Mouse (Mus musculus) lung, embryonic 15.5 days (tissue): ENCODE data around the gene Hist1h2bm. TPM values are rescaled to one million over a fixed set of nuclear protein-coding genes. Genes with fewer than 3 reads are reported as not detected.
"Not testable (repeated sequence)": the region's sequence is repeated elsewhere in the genome, so short reads cannot be mapped to it uniquely, and the experiment has no call there.

Source experiments
- ATAC-seq: fragments of 200-750 bp; cut with Nextera tagmentation; 2 replicates; pipeline ENCODE4 v1.8.0; 2017; ENCODE audit warnings: moderate number of reproducible peaks, borderline replicate concordance; ENCODE audit not compliant: low FRiP score, low TSS enrichment; ENCODE audit errors: extremely low read depth
- H3K27ac ChIP-seq: fragments of 300-500 bp; sonication (generic); 2 replicates; pipeline ENCODE4 v1.5.1; 2015; ENCODE audit warnings: moderate library complexity, mild to moderate bottlenecking, inconsistent platforms
- H3K27me3 ChIP-seq: fragments of 300-500 bp; sonication (generic); 2 replicates; pipeline ENCODE4 v1.6.1; 2015; ENCODE audit warnings: inconsistent platforms
- H3K36me3 ChIP-seq: fragments of 300-500 bp; sonication (generic); 2 replicates; pipeline ENCODE4 v1.6.1; 2015; ENCODE audit warnings: inconsistent platforms
- H3K4me1 ChIP-seq: fragments of 300-500 bp; sonication (generic); 2 replicates; pipeline ENCODE4 v1.6.1; 2015; ENCODE audit warnings: inconsistent platforms
- H3K4me2 ChIP-seq: fragments of 300-500 bp; sonication (generic); 2 replicates; pipeline ENCODE4 v1.6.1; 2015; ENCODE audit warnings: inconsistent platforms, mild to moderate bottlenecking, moderate library complexity
- H3K4me3 ChIP-seq: fragments of 300-500 bp; sonication (generic); 2 replicates; pipeline ENCODE4 v1.5.1; 2015; ENCODE audit warnings: mild to moderate bottlenecking, inconsistent platforms
- H3K9ac ChIP-seq: fragments of 300-500 bp; sonication (generic); 2 replicates; pipeline ENCODE4 v1.6.1; 2015; ENCODE audit warnings: inconsistent platforms
- H3K9me3 ChIP-seq: fragments of 300-500 bp; sonication (generic); 2 replicates; pipeline ENCODE4 v1.6.1; 2016; ENCODE audit warnings: inconsistent platforms
- WGBS: fragments of 180-500 bp; shearing (Covaris S2); methylation state at CpG from one replicate; pipeline ENCODE4 v1.1.7; 2015; 5-methylcytosine and 5-hydroxymethylcytosine counted together
- polyA plus RNA-seq: library from polyadenylated mRNA; unstranded; fragments of >200 nt; fragmentation: Nextera tagmentation; extraction: Ambion mirVana; gene quantifications from 2 replicates; pipeline ENCODE4 v1.2.1, GENCODE M21; 2015

The Hist1h2bm gene
- 4.5 and 5.5 TPM in 2 replicates for polyA plus RNA-seq

DNA sequence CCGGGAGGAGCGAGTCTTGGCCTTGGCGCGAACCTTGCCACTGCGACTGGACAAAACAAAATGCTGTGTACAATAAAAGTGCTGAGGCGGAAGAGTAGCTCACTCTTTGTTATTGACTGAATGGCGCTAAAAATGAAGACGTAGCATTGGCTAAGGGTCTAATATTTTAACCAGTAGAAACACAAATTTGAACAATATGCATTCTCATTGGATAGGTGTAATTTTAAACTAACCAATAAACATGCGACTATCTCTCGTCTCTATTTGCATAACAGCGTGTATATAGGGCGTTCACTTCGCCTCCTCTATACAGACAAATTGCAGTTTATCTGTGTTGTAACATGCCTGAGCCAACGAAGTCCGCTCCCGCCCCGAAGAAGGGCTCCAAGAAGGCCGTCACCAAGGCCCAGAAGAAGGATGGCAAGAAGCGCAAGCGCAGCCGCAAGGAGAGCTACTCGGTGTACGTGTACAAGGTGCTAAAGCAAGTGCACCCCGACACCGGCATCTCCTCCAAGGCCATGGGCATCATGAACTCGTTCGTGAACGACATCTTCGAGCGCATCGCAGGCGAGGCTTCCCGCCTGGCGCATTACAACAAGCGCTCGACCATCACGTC lies at the start of gene Hist1h2bm:
Hist1h2bm (plus strand) TSS at position 288 of the 616 bp plus-strand sequence.
- H3K4me2 ChIP-seq: peak within 1 kb of the TSS; percentile 61
- H3K4me3 ChIP-seq: peak within 1 kb of the TSS; percentile 42
- peaks cover 26% of the 10 kb centered on the region for H3K4me1 ChIP-seq
- H3K36me3 ChIP-seq, H3K27me3 ChIP-seq, H3K9me3 ChIP-seq: not testable (repeated sequence)
- WGBS: under 1% methylated on average over 37 of the region's 37 CpGs
- peak within 1 kb of the TSS; percentile 52 for H3K9ac ChIP-seq
- peak within 1 kb of the TSS; percentile 95 for H3K27ac ChIP-seq
- ATAC-seq: peak; percentile 97

- Histone ChIP-seq H3K4me3 (no peak within 1 kb of the TSS), H3K27ac (no peak within 1 kb of the TSS), H3K9ac (no peak within 1 kb of the TSS), H3K4me2 (no peak within 1 kb of the TSS), H3K27me3 (no peaks in the 10 kb centered on the region), H3K36me3 (no peaks in the 10 kb centered on the region), H3K4me1 (no peaks in the 10 kb centered on the region), H3K9me3 (no peaks in the 10 kb centered on the region)
- WGBS: 88% methylated on average over 2 of the region's 2 CpGs
- no peak for ATAC-seq
Observed at GRCm38 (mm10) chr13:21677305-21677704, 44.5 kb upstream of the Hist1h2bm start, which contains the start of gene Olfr1360. Gene Olfr1360 (minus strand): TSS chr13:21677405.

DNA sequence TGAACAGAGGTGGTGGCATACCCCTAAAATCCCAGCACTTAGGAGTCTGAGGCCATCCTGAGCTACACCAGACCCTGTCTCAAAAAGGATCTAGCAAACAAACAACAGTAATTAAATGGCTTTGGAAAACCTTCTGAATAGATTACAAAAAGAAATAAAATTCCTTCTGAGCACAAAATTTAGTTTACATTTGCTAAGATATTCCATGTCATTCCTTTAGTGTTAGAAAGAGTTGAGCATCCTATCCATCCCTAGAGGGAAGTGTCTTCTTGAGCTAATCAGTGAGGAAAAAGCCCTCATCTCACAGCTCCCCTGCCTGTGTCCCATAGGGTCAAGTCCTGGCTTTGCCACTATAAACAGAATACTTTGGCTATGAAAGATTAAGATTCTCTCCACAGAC lies 24.0 kb upstream of the Hist1h2bm start, which contains the start of gene Olfr1359:
Olfr1359 (plus strand) TSS at position 301 of the 400 bp plus-strand sequence.
- Histone ChIP-seq H3K9ac (no peak within 1 kb of the TSS), H3K27ac (no peak within 1 kb of the TSS)
- ATAC-seq: no peak

GRCm38 (mm10) chr13:21706669-21707068 lies 15.2 kb upstream of the Hist1h2bm start:
- H3K27ac ChIP-seq: no peak overlapping the region
- H3K9me3 ChIP-seq: no peaks in the 10 kb centered on the region
- WGBS: 66% methylated on average over 4 of the region's 4 CpGs
- no peak overlapping the region for H3K9ac ChIP-seq
- H3K27me3 ChIP-seq: no peaks in the 10 kb centered on the region
- ATAC-seq: no peak
- no peak overlapping the region for H3K4me2 ChIP-seq
- H3K4me3 ChIP-seq: no peak overlapping the region
- H3K4me1 ChIP-seq: 0 out of 2 replicates have a peak, but pooled peaks cover 2% of the 10 kb centered on the region
- H3K36me3 ChIP-seq: no peaks in the 10 kb centered on the region

More for the DNA sequence above, 24.0 kb upstream of the Hist1h2bm start, which contains the start of gene Olfr1359:
- H3K27me3 ChIP-seq: no peaks in the 10 kb centered on the region
- H3K36me3 ChIP-seq: no peaks in the 10 kb centered on the region
- H3K4me1 ChIP-seq: no peaks in the 10 kb centered on the region
- no peaks in the 10 kb centered on the region for H3K9me3 ChIP-seq
- no peak within 1 kb of the TSS for H3K4me2 ChIP-seq
- H3K4me3 ChIP-seq: no peak within 1 kb of the TSS

- Histone ChIP-seq H3K36me3 (no peaks in the 10 kb centered on the region), H3K9me3 (no peaks in the 10 kb centered on the region), H3K27ac (peak overlapping the region; percentile 93), H3K4me1 (peaks cover 6% of the 10 kb centered on the region), H3K9ac (peak overlapping the region; percentile 55), H3K4me3 (peak overlapping the region; percentile 75), H3K4me2 (peak overlapping the region; percentile 61), H3K27me3 (no peaks in the 10 kb centered on the region)
- under 1% methylated on average over 32 of the region's 32 CpGs for WGBS
- peak; percentile 73; the same call in 1 of the 2 replicates for ATAC-seq
Observed at GRCm38 (mm10) chr13:21710031-21710711, 11.7 kb upstream of the Hist1h2bm start.

GRCm38 (mm10) chr13:21710821-21711525 lies 10.9 kb upstream of the Hist1h2bm start:
- peaks cover 10% of the 10 kb centered on the region for H3K4me1 ChIP-seq
- under 1% methylated on average over 22 of the region's 22 CpGs for WGBS
- ATAC-seq: peak; percentile 78; the same call in 1 of the 2 replicates
- H3K4me3 ChIP-seq: peak overlapping the region; percentile 75
- H3K9me3 ChIP-seq: no peaks in the 10 kb centered on the region
- H3K36me3 ChIP-seq: no peaks in the 10 kb centered on the region
- peak overlapping the region; percentile 39; the same call in 1 of the 2 replicates for H3K9ac ChIP-seq
- H3K4me2 ChIP-seq: peak overlapping the region; percentile 61
- no peaks in the 10 kb centered on the region for H3K27me3 ChIP-seq
- peak overlapping the region; percentile 49; the same call in 1 of the 2 replicates for H3K27ac ChIP-seq

DNA sequence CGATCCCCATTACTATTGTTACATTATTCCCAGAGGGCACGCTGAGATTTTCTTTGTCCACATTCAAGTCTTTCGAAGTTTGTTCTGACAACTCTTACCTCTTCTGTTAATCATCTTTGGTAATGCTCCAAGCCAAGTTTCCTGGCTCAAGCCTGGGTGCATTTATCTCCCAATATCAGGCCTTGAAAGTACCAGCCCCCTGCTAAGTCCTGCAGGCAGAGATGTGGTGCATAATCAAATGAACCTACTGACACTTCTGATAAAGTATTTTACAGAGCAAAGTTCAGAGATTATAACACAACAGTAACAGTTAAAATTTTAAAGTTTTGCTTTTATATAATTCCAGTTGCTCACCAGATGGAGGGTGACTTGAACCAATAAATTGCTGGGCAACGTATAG lies 10.1 kb upstream of the Hist1h2bm start:
- Histone ChIP-seq H3K4me2 (peak overlapping the region; percentile 61), H3K27ac (no peak overlapping the region), H3K36me3 (no peaks in the 10 kb centered on the region), H3K9ac (no peak overlapping the region), H3K4me3 (peak overlapping the region; percentile 75), H3K27me3 (no peaks in the 10 kb centered on the region), H3K4me1 (peaks cover 10% of the 10 kb centered on the region), H3K9me3 (no peaks in the 10 kb centered on the region)
- WGBS: 19% methylated on average over 4 of the region's 4 CpGs
- ATAC-seq: no peak

DNA sequence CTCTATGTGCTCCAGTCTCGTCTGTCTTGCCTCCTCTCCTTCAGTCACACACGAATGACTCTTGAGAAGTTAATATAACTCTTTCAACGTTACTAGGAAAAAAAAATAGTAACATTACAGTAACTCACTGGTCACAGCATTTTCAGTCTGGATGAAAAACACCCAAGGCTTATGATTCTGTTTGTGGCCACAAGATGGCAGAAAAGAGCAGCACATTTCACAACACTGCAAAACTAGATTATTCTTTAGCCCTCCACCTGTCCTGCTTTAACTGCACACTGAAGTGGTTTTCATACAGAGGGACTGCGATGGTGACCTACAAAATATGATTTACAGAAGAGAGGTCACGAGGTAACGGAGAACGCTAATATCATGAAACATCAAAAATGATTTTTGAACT lies 7.1 kb upstream of the Hist1h2bm start:
- peak overlapping the region; percentile 62 for H3K9ac ChIP-seq
- H3K4me3 ChIP-seq: peak overlapping the region; percentile 34
- no peaks in the 10 kb centered on the region for H3K9me3 ChIP-seq
- H3K4me2 ChIP-seq: peak overlapping the region; percentile 80
- no peaks in the 10 kb centered on the region for H3K27me3 ChIP-seq
- peaks cover 20% of the 10 kb centered on the region for H3K4me1 ChIP-seq
- 0% methylated on average over 7 of the region's 7 CpGs for WGBS
- ATAC-seq: no peak
- H3K27ac ChIP-seq: peak overlapping the region; percentile 89
- no peaks in the 10 kb centered on the region for H3K36me3 ChIP-seq

- H3K9me3 ChIP-seq: no peaks in the 10 kb centered on the region
- peak overlapping the region; percentile 34 for H3K4me3 ChIP-seq
- H3K36me3 ChIP-seq: no peaks in the 10 kb centered on the region
- no peak for ATAC-seq
- WGBS: under 1% methylated on average over 22 of the region's 22 CpGs
- H3K9ac ChIP-seq: peak overlapping the region; percentile 62
- peaks cover 24% of the 10 kb centered on the region for H3K4me1 ChIP-seq
- peak overlapping the region; percentile 80 for H3K4me2 ChIP-seq
- peak overlapping the region; percentile 89 for H3K27ac ChIP-seq
- H3K27me3 ChIP-seq: no peaks in the 10 kb centered on the region
Observed at GRCm38 (mm10) chr13:21715131-21715863, 6.5 kb upstream of the Hist1h2bm start.

GRCm38 (mm10) chr13:21715864-21716539 lies 5.8 kb upstream of the Hist1h2bm start, which contains the start of the genes Hist1h2bl and Hist1h2ai:
Gene Hist1h2bl (minus strand): TSS chr13:21716143.
Gene Hist1h2ai (plus strand): TSS chr13:21716422.
- peak; percentile 94 for ATAC-seq
- H3K4me3 ChIP-seq: peak within 1 kb of the TSS; percentile 34
- peak within 1 kb of the TSS; percentile 89 for H3K27ac ChIP-seq

More at GRCm38 (mm10) chr13:21715864-21716539, 5.8 kb upstream of the Hist1h2bm start, which contains the start of the genes Hist1h2bl and Hist1h2ai:
- Histone ChIP-seq H3K4me2 (peak within 1 kb of the TSS; percentile 80), H3K4me1 (peaks cover 27% of the 10 kb centered on the region), H3K9ac (peak within 1 kb of the TSS; percentile 62)
- H3K36me3 ChIP-seq, H3K9me3 ChIP-seq, H3K27me3 ChIP-seq: not testable (repeated sequence)
- under 1% methylated on average over 36 of the region's 50 CpGs for WGBS
